Mouse (Mus musculus): ENCODE results near the gene Cd302.
A peak's percentile ranks its signal among the peaks of the same experiment; 100 is the strongest.

Gene Cd302

DNA sequence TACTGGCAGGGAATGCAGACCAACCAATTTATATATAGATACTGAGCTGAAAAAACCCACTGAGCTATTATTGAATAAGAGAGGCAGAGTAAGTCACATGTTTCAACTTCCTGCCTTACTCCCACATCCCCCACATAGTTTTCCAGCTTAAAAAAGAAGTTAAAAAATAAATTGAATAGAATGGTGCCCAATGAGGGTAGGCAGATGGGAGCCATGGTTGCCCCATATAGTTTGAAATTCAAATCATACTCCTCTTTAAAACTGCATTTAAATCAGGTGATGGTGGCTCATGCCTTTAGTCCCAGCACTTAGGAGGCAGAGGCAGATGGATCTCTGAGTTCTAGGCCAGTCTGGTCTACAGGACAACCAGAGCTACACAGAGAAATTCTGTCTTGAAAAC, 30.8 kb downstream of the Cd302 start:
- DNase-seq (ENCODE audit: low spot score) = no peak

GRCm38 (mm10) chr2:60252782-60253181, 31.5 kb downstream of the Cd302 start:
- DNase-seq (ENCODE audit: low spot score) = no peak

- no peak for DNase-seq (ENCODE audit: low spot score)
Observed at GRCm38 (mm10) chr2:60234506-60234905, 49.8 kb downstream of the Cd302 start.

GRCm38 (mm10) chr2:60233147-60233546, 51.1 kb downstream of the Cd302 start:
- DNase-seq (ENCODE audit: low spot score) = no peak

GRCm38 (mm10) chr2:60230361-60230760, 53.9 kb downstream of the Cd302 start:
- no peak for DNase-seq (ENCODE audit: low spot score)

DNA sequence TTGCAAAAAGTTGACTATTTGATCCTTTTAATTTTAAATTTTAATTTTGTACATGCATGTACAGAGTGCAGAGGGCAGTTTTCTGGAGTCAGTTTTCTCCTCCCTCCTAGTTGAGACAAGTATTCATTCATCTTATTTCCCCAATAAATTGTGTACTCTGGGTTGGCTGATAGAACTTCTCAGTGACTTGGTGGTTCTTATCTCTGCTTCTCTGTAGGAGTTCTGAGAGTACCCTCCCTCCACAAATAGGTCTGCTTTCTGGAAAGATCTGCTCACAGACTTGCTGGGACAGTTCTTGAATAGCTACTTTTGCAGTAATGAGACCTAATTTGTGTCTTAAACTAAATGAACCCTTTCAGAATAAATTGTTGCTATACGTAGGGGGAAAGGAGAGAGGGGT, 55.8 kb downstream of the Cd302 start:
- DNase-seq (ENCODE audit: low spot score) = no peak

- DNase-seq (ENCODE audit: low spot score) = no peak
Observed at GRCm38 (mm10) chr2:60223489-60223888, 60.8 kb downstream of the Cd302 start.

- DNase-seq (ENCODE audit: low spot score) = no peak
Observed at GRCm38 (mm10) chr2:60221954-60222353, 62.3 kb downstream of the Cd302 start.

DNA sequence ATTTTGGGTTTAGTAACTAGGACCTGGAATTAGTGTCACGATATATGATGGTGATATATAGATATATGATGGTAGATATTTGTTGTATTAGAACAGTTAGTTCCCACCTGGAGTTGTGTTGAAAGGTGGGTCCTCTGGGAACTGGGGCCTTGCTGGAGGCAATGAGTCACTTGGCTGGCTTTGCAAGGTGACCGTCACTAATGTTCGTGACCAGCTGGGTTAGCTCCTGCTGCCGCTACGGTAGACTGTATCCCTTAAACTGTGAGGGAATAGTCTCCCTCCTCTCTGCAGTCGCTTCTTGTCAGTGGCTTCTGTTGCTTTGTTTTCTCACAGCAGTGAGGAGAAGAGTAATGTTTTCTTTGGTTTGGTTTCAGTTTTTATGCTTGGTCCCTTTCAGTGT, 63.1 kb downstream of the Cd302 start:
- no peak for DNase-seq (ENCODE audit: low spot score)

- no peak for DNase-seq (ENCODE audit: low spot score)
Observed at GRCm38 (mm10) chr2:60217620-60218019, 66.7 kb downstream of the Cd302 start.

DNA sequence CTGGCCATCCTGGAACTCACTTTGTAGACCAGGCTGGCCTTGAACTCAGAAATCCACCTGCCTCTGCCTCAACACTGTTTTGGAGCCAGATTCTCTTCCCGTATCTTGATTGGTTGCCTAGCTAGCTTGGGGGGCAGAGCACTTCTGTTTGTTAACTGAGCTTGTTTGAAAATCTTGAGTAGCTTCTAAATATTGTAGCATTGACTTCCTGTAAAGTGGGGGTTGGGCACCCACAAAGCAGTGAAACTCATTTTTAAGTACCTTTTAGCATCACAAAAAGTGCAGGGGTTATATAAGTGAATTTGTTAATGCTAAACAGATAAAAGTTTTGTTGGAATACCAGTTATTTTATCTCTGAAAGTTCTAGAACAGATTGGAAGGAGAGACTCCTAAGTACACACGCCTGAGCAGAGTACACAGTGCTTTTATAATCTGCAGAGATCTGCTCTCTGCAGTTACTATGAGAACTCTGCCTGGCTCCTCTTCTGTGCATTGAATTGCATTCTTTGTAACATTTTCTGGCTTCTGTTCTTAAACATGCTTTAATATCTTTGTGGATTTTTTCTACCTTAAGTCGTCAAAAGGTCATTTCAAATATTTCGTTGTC, 67.6 kb downstream of the Cd302 start:
- no peak for DNase-seq (ENCODE audit: low spot score)

GRCm38 (mm10) chr2:60214683-60215082, 69.6 kb downstream of the Cd302 start:
- DNase-seq (ENCODE audit: low spot score) = no peak

DNA sequence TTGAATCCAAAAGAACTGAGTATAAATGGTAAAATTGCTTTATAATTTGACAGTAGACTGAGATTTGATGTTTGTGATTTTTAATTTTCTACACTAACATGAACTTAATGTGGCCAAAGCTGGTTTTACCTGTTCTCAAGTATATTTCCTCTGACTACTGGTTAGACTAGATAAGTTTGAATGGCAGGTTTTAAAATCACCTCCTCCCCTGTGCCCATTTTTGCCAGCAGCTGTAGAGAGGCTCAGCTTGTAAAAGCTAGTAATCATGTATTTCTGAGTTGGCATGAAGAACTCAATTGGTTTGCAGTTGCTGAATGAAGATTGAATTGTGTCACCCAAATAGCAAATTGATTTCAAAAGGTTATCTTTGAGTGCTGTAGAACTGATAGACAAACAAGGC, 71.8 kb downstream of the Cd302 start:
- DNase-seq (ENCODE audit: low spot score) = no peak

GRCm38 (mm10) chr2:60210821-60211220, 73.5 kb downstream of the Cd302 start:
- no peak for DNase-seq (ENCODE audit: low spot score)

DNA sequence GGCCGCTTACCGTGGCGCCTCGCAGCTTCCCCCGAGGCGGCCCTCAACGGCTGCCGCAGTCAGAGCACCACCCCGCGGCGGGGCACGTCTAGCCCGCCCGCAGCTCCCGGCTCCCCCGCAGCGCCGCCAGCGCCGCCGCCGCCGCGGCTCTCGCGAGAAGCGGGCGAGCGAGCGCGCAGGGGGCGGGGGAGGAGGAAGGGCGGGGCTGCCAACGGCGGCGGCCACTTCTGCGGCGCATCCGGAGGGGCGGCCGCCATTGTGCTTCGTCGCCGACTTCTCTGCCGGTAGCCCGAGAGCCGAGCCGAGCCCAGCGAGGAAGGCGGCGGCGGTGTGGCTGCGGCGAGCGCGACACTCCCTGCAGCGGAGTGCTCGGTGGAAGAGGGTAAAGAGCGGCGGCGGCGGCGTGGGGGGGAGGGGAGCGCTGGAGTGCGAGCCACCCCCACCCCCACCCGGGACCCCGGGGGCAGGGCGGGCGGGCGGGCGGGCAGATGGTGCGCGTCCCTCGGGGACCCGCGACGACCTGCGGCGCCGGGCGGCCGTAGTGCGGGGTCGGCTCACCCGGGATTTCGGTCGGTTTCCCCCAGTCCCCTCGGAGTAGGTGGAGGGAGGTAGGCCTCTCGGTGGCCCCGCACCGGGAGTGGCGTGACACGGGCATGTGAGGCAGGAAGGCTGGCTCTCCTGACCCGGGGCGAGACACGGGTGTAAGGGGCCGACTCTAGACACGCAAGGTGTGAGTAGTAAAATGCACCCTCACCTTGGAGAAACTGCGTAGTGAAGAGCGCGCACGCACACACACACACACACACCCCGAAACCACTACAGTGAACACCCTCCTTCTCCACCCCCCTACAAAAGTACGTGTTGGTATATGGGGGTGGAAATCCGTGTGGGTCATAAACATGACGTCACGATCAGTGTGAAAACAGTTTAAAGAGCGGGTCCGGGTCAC, 74.3 kb downstream of the Cd302 start, which contains the start of the genes Baz2b and March7:
Gene Baz2b, minus strand, starts transcription at position 137 of the 949 bp plus-strand sequence.
Gene March7, plus strand, starts transcription at position 185 of the 949 bp plus-strand sequence.
- DNase-seq (ENCODE audit: low spot score) = peak; percentile 85

DNA sequence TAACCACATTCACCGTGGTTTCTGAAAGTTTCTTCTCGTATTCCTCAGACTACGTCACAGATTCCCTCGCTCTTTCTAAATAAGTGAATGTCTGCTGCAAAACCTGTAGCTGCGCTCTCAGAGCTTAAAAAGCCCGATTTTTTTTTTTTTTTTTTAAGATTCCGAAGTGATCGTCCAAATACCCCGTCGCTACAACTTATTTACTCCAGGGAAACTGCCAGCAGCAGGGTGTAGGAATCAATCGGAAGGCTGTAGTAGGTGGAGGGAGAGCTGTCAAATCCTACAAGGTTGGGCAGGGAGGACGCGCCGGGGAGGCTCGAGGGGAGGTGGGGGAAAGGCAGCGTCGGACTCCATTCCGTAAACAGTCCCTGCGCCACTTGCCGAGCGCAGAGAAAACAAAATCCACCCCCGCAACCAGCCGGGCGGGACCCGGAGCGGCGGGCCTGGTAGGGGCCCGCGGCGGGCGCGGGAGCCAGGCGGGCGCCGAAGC, 75.1 kb downstream of the Cd302 start:
- DNase-seq (ENCODE audit: low spot score) = peak; percentile 37

GRCm38 (mm10) chr2:60205795-60206194, 78.5 kb downstream of the Cd302 start:
- DNase-seq (ENCODE audit: low spot score) = no peak

GRCm38 (mm10) chr2:60204162-60204561, 80.1 kb downstream of the Cd302 start:
- DNase-seq (ENCODE audit: low spot score) = no peak

GRCm38 (mm10) chr2:60203733-60204132, 80.6 kb downstream of the Cd302 start:
- DNase-seq (ENCODE audit: low spot score) = no peak

DNA sequence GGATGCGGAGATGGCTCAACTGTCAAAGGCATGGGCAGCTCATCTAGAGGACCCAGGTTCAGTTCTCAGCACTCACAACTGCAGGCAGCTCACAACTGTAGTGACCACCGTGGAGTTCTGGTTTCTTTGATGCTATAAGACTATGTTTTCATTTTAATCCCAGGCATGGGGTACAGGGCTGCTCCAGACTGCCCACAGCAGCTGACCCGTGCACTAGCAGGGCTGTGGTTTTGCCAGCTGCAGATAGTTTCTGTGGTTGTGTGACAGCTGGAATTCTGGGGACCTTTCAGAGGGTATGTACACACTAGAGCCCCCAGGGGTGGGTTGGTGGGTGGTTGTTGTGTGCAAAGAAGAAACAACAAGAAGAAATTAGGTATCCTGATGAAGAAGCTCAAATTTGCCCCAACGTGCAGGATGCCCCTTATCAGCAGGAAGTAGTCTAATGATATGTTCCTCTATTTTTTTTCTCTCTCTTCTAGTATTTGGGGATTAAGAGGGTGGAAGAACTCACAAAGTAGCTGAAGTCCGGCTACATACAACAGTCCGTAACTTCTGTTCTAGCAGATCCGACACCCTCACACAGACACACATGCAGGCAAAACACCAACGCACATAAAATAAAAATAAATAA, 81.3 kb downstream of the Cd302 start:
- DNase-seq (ENCODE audit: low spot score) = no peak

All from urinary bladder, postnatal 25 days (tissue).